Mouse (Mus musculus): ENCODE results near the gene Obp2a. TPM values are rescaled to one million over a fixed set of nuclear protein-coding genes. Genes with fewer than 3 reads are reported as not detected.

Gene Obp2a
- not detected for total RNA-seq (2023)

GRCm38 (mm10) chr2:25699743-25700142, at the start of gene Obp2a:
Obp2a (plus strand) TSS chr2:25700043.

GRCm38 (mm10) chr2:25652902-25653301, 46.9 kb upstream of the Obp2a start, which contains the start of gene Lcn8:
Lcn8 (plus strand) TSS chr2:25653120.

GRCm38 (mm10) chr2:25657652-25658051, 42.2 kb upstream of the Obp2a start, which contains the start of gene Lcn5:
Lcn5 (plus strand) TSS chr2:25657952.

GRCm38 (mm10) chr2:25676486-25676885, 23.4 kb upstream of the Obp2a start, which contains the start of gene Lcn6:
Lcn6 (plus strand) TSS chr2:25676786.

GRCm38 (mm10) chr2:25682426-25682825, 17.4 kb upstream of the Obp2a start, which contains the start of gene Lcn10:
Lcn10 (plus strand) TSS chr2:25682726.

GRCm38 (mm10) chr2:25706643-25707481, 7.0 kb downstream of the Obp2a start, which contains the start of gene Bmyc:
Bmyc (plus strand) TSS chr2:25706739.

GRCm38 (mm10) chr2:25736709-25737108, 36.9 kb downstream of the Obp2a start, which contains the start of gene Obp2b:
Obp2b (plus strand) TSS chr2:25737009.

Other genes with a start within 250 kb of the Obp2a start
- not detected for gene Clic3, start 243.2 kb upstream of the Obp2a start, total RNA-seq (2023)
- 74.0 TPM for gene Paxx, start 238.9 kb upstream of the Obp2a start, total RNA-seq (2023)
- not detected for gene Ptgds, start 230.0 kb upstream of the Obp2a start, total RNA-seq (2023)
- gene Lcn12, start 206.1 kb upstream of the Obp2a start, total RNA-seq (2023): not detected
- 61.4 TPM for gene Fbxw5, start 199.3 kb upstream of the Obp2a start, total RNA-seq (2023)
- gene C8g, start 198.3 kb upstream of the Obp2a start, total RNA-seq (2023): 0.50 TPM
- 35.1 TPM for gene Traf2, start 153.1 kb upstream of the Obp2a start, total RNA-seq (2023)
- gene Edf1, start 142.2 kb upstream of the Obp2a start, total RNA-seq (2023): 98.0 TPM
- 2.7 TPM for gene Mamdc4, start 125.2 kb upstream of the Obp2a start, total RNA-seq (2023)
- 25.7 TPM for gene Phpt1, start 124.8 kb upstream of the Obp2a start, total RNA-seq (2023)
- 0.38 TPM for gene Ajm1, start 118.3 kb upstream of the Obp2a start, total RNA-seq (2023)
- 100 TPM for gene Rabl6, start 91.5 kb upstream of the Obp2a start, total RNA-seq (2023)
- not detected for gene Ccdc183, start 82.4 kb upstream of the Obp2a start, total RNA-seq (2023)
- 0.79 TPM for gene Tmem141, start 78.0 kb upstream of the Obp2a start, total RNA-seq (2023)
- gene Fcna, start 72.0 kb upstream of the Obp2a start, total RNA-seq (2023): 7.5 TPM
- gene Lcn8, start 46.9 kb upstream of the Obp2a start, total RNA-seq (2023): not detected
- not detected for gene Lcn5, start 42.1 kb upstream of the Obp2a start, total RNA-seq (2023)
- gene Lcn6, start 23.3 kb upstream of the Obp2a start, total RNA-seq (2023): not detected
- gene Lcn10, start 17.3 kb upstream of the Obp2a start, total RNA-seq (2023): not detected
- 15.2 TPM for gene Bmyc, start 6.7 kb downstream of the Obp2a start, total RNA-seq (2023)
- not detected for gene Obp2b, start 37.0 kb downstream of the Obp2a start, total RNA-seq (2023)
- gene Lcn3, start 65.5 kb downstream of the Obp2a start, total RNA-seq (2023): not detected
- gene Lcn11, start 77.0 kb downstream of the Obp2a start, total RNA-seq (2023): not detected
- gene Gm13539, start 82.2 kb downstream of the Obp2a start, total RNA-seq (2023): not detected
- gene Glt6d1, start 115.8 kb downstream of the Obp2a start, total RNA-seq (2023): not detected
- not detected for gene Lcn9, start 123.1 kb downstream of the Obp2a start, total RNA-seq (2023)
- not detected for gene Sohlh1, start 147.2 kb downstream of the Obp2a start, total RNA-seq (2023)
- not detected for gene Kcnt1, start 163.7 kb downstream of the Obp2a start, total RNA-seq (2023)

All from CD4-positive naive resting alpha-beta T cell, adult 76 days (primary cell).